Mouse (Mus musculus) MEL (cell line): ENCODE results near the gene Rgs9. TPM values are rescaled to one million over a fixed set of nuclear protein-coding genes. Genes with fewer than 3 reads are reported as not detected.

ENCODE experiments used
- DNase-seq: peaks from one replicate; pipeline ENCODE4 v3.0.0; 2011; ENCODE audit warnings: low read depth, low spot score
- H3K27ac ChIP-seq: 2 replicates; pipeline ENCODE4 v1.5.1; 2012; ENCODE audit warnings: low read depth, mild to moderate bottlenecking, control low read depth, low read length, moderate library complexity; ENCODE audit not compliant: control insufficient read depth
- H3K27me3 ChIP-seq, 2 experiments: fragments of 150-350 bp in 1 of 2; sonication (generic) in 1 of 2; 2 replicates each; pipeline ENCODE4 v1.6.1; 2012; ENCODE audit warnings: low read length in 2 of 2, mild to moderate bottlenecking in 2 of 2, improper control_type of control experiment in 1 of 2, moderate library complexity in 1 of 2; ENCODE audit not compliant: insufficient read depth in 2 of 2, control insufficient read depth in 1 of 2
- H3K36me3 ChIP-seq, 2 experiments: 2 replicates each; pipeline ENCODE4 v1.6.1; 2012 to 2014; ENCODE audit warnings: low read length in 2 of 2, improper control_type of control experiment in 1 of 2, inconsistent platforms in 1 of 2, mild to moderate bottlenecking in 1 of 2; ENCODE audit not compliant: insufficient read depth in 2 of 2, control insufficient read depth in 1 of 2
- H3K4me1 ChIP-seq, 2 experiments: fragments of 150-350 bp in 1 of 2; sonication (generic) in 1 of 2; 2 replicates each; pipeline ENCODE4 v1.6.1; 2012; ENCODE audit warnings: low read length in 2 of 2, improper control_type of control experiment in 1 of 2, mild to moderate bottlenecking in 1 of 2; ENCODE audit not compliant: insufficient read depth in 2 of 2, control insufficient read depth in 1 of 2
- H3K4me3 ChIP-seq, 2 experiments: fragments of 150-350 bp in 1 of 2; sonication (generic) in 1 of 2; 2 replicates each; pipeline ENCODE4 v1.5.1; 2012; ENCODE audit warnings: low read depth in 2 of 2, low read length in 2 of 2, mild to moderate bottlenecking in 2 of 2, moderate library complexity in 2 of 2, control low read depth in 1 of 2, improper control_type of control experiment in 1 of 2; ENCODE audit not compliant: control insufficient read depth in 1 of 2, insufficient read depth in 1 of 2
- H3K79me2 ChIP-seq: 2 replicates; pipeline ENCODE4 v1.6.1; 2012; ENCODE audit warnings: mild to moderate bottlenecking, low read length, moderate library complexity; ENCODE audit not compliant: control insufficient read depth, poor library complexity, insufficient read depth
- H3K9ac ChIP-seq: 2 replicates; pipeline ENCODE4 v1.6.1; 2012; ENCODE audit warnings: low read depth, mild to moderate bottlenecking, control low read depth, low read length, moderate library complexity; ENCODE audit not compliant: control insufficient read depth, poor library complexity, severe bottlenecking
- H3K9me3 ChIP-seq: fragments of 150-350 bp; sonication (generic); replicated peaks from 2 replicates; pipeline ENCODE4 v1.6.1; 2012; ENCODE audit warnings: mild to moderate bottlenecking, low read length, improper control_type of control experiment, moderate library complexity; ENCODE audit not compliant: insufficient read depth
- CHD2 ChIP-seq: IDR thresholded peaks from 2 replicates; pipeline ENCODE4 v1.6.1; 2011; ENCODE audit warnings: low read length, improper control_type of control experiment
- CTCF ChIP-seq, 3 experiments: IDR thresholded peaks in 2 of 3; conservative IDR thresholded peaks in 1 of 3; 2 replicates each; pipeline ENCODE4 v1.5.1; 2011 to 2012; ENCODE audit warnings: low read length in 3 of 3, low read depth in 2 of 3, mild to moderate bottlenecking in 2 of 3, improper control_type of control experiment in 1 of 3, inconsistent platforms in 1 of 3, mixed read lengths in 1 of 3, moderate library complexity in 1 of 3; ENCODE audit not compliant: control insufficient read depth in 1 of 3, insufficient read depth in 1 of 3, poor library complexity in 1 of 3, severe bottlenecking in 1 of 3
- E2F4 ChIP-seq: IDR thresholded peaks from 2 replicates; pipeline ENCODE4 v1.6.1; 2011; ENCODE audit warnings: low read depth, low read length, improper control_type of control experiment, borderline replicate concordance
- EP300 ChIP-seq, 2 experiments: IDR thresholded peaks; 2 replicates each; pipeline ENCODE4 v1.6.1; 2011; ENCODE audit warnings: improper control_type of control experiment in 2 of 2, low read length in 2 of 2, low read depth in 1 of 2, mild to moderate bottlenecking in 1 of 2
- ETS1 ChIP-seq: IDR thresholded peaks from 2 replicates; pipeline ENCODE4 v1.6.1; 2012; ENCODE audit warnings: low read depth, mild to moderate bottlenecking, inconsistent platforms, low read length, improper control_type of control experiment, moderate library complexity
- JUND ChIP-seq: IDR thresholded peaks from 2 replicates; pipeline ENCODE4 v1.6.1; 2011; ENCODE audit warnings: low read depth, mild to moderate bottlenecking, improper control_type of control experiment, low read length
- POLR2A ChIP-seq, 2 experiments: IDR thresholded peaks; 2 replicates each; pipeline ENCODE4 v1.6.1; 2011 to 2012; ENCODE audit warnings: low read length in 2 of 2, mild to moderate bottlenecking in 2 of 2, control low read depth in 1 of 2, improper control_type of control experiment in 1 of 2, low read depth in 1 of 2, moderate library complexity in 1 of 2; ENCODE audit not compliant: control insufficient read depth in 1 of 2, insufficient read depth in 1 of 2, poor library complexity in 1 of 2
- POLR2AphosphoS2 ChIP-seq: IDR thresholded peaks from 2 replicates; pipeline ENCODE4 v1.6.1; 2011; ENCODE audit warnings: low read length, improper control_type of control experiment
- RAD21 ChIP-seq: IDR thresholded peaks from 2 replicates; pipeline ENCODE4 v1.6.1; 2011; ENCODE audit warnings: mild to moderate bottlenecking, low read depth, low read length, improper control_type of control experiment
- SIN3A ChIP-seq: IDR thresholded peaks from 2 replicates; pipeline ENCODE4 v1.6.1; 2012; ENCODE audit warnings: low read length, improper control_type of control experiment, inconsistent platforms
- SMC3 ChIP-seq: IDR thresholded peaks from 2 replicates; pipeline ENCODE4 v1.6.1; 2011; ENCODE audit warnings: low read depth, low read length, improper control_type of control experiment
- ZC3H11A ChIP-seq: IDR thresholded peaks from 2 replicates; pipeline ENCODE4 v1.6.1; 2012; ENCODE audit warnings: low read depth, mild to moderate bottlenecking, inconsistent platforms, low read length, improper control_type of control experiment
- ZMIZ1 ChIP-seq: IDR thresholded peaks from 2 replicates; pipeline ENCODE4 v1.6.1; 2012; ENCODE audit warnings: low read depth, mild to moderate bottlenecking, inconsistent platforms, low read length, improper control_type of control experiment, moderate library complexity
- polyA plus RNA-seq, 2 experiments: library from polyadenylated mRNA; stranded (reverse) in 1 of 2; unstranded in 1 of 2; fragments of >175 nt in 1 of 2; fragments of >200 nt in 1 of 2; gene quantifications; 2 replicates each; pipeline versions ENCODE4 v1.2.1 to v1.2.4; 2012; ENCODE audit warnings: low replicate concordance in 2 of 2, low read depth in 1 of 2; ENCODE audit not compliant: insufficient read length in 2 of 2, insufficient read depth in 1 of 2, missing spikeins in 1 of 2
- total RNA-seq: library from RNA; depleted of rRNA; stranded (reverse); fragments of 300-350 nt; gene quantifications from 2 replicates; pipeline ENCODE4 v1.2.3, GENCODE M21; 2012

Rgs9 gene
- total and polyA plus RNA-seq, 3 experiments: not detected

DNA sequence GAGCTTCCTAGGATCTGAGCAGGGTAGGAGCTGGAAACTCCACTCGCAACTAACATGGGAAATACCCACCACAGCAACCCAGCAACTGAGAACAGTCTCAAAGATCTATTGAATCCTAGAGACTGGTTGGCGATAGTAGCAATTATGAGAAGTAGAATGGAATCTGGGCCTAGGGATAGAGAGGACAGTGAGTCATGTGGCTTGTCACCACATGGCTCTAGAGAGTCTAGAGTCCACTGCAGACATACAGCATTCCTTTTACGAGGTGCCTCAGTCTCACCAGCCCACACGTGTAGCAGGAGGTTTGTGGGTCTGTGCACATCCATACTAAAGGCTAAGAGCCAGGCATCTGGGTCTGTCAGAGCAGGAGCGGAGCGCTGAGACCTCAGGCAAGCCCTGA is 59.3 kb downstream of the Rgs9 start:
- H3K4me1 ChIP-seq: no peaks in the 10 kb centered on the region
- no peak overlapping the region for H3K9ac ChIP-seq
- H3K4me3 ChIP-seq: no peak overlapping the region
- no peaks in the 10 kb centered on the region for H3K9me3 ChIP-seq
- no peaks in the 10 kb centered on the region for H3K79me2 ChIP-seq
- no peak for DNase-seq
- H3K27ac ChIP-seq: no peak overlapping the region
- H3K36me3 ChIP-seq: no peaks in the 10 kb centered on the region
- no peak for TF ChIP-seq SIN3A
- no peak for TF ChIP-seq RAD21
- TF ChIP-seq POLR2A (IDR thresholded peaks at IDR 0.05; ENCODE audit: control insufficient read depth in 1 of 2, insufficient read depth in 1 of 2, low read depth in 1 of 2, low read length in 2 of 2, poor library complexity in 1 of 2): no peak
- TF ChIP-seq SMC3: no peak
- TF ChIP-seq ZC3H11A: no peak
- TF ChIP-seq EP300 (IDR thresholded peaks at IDR 0.05; ENCODE audit: low read depth in 1 of 2, low read length in 2 of 2): no peak
- no peak for TF ChIP-seq ETS1
- no peaks in the 10 kb centered on the region for H3K27me3 ChIP-seq

DNA sequence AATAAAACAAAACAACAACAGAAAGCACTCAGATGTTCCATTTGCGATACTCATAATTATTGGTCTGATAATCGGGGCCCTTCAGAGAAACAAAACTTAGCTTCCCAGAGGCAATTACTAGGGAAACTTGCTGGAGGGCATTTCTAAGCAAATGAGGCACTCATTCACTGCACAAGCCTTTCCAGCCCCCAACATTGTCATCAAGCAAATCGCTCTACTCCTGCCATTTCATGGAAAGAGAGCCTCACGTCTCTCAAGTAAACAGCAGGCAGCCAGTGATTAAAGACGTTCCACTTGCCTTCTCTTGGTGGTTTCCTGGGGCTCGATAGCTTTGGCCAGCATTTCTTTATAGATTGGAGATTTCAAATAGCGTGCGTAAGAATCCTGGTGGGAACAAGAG is 60.1 kb downstream of the Rgs9 start:
- Histone ChIP-seq H3K27ac (no peak overlapping the region), H3K36me3 (no peaks in the 10 kb centered on the region)
- TF ChIP-seq CTCF (IDR thresholded peaks at IDR 0.05 in 2 of 3, conservative IDR thresholded peaks at IDR 0.05 in 1 of 3; ENCODE audit: control insufficient read depth in 1 of 3, insufficient read depth in 1 of 3, low read depth in 2 of 3, low read length in 3 of 3, poor library complexity in 1 of 3, severe bottlenecking in 1 of 3) (no peak), JUND (no peak), CHD2 (no peak)
- TF ChIP-seq, all 39 proteins: peak for 0
- no peaks in the 10 kb centered on the region for H3K79me2 ChIP-seq
- no peaks in the 10 kb centered on the region for H3K27me3 ChIP-seq
- no peak overlapping the region for H3K4me3 ChIP-seq
- no peaks in the 10 kb centered on the region for H3K9me3 ChIP-seq
- H3K9ac ChIP-seq: no peak overlapping the region
- no peak for DNase-seq
- no peaks in the 10 kb centered on the region for H3K4me1 ChIP-seq

DNA sequence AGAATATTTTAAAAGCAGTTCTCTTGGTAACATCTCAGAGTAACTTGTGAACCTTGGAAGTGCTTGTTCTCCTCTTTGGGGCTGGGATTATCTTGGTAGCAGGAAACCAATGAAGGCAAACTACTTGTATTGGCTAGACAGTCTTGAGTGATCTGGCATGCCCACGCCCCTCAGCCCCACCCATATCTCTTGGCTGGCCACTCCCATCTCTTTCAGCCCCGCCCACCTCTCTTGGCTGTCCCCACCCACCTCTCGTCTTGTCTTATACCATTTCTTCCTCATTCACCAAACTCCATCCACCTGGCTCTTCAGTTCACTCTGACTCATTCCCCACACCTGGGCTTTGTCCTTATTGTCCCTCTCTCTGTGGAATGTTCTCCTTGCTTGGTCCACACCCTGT is 64.3 kb downstream of the Rgs9 start:
- TF ChIP-seq SIN3A: no peak
- TF ChIP-seq E2F4: no peak
- TF ChIP-seq ZMIZ1: no peak
- no peak for TF ChIP-seq POLR2AphosphoS2
- TF ChIP-seq, all 39 proteins: peak for 0
- DNase-seq: peak; percentile 10
- no peaks in the 10 kb centered on the region for H3K79me2 ChIP-seq
- H3K4me1 ChIP-seq: no peaks in the 10 kb centered on the region
- no peaks in the 10 kb centered on the region for H3K9me3 ChIP-seq
- H3K36me3 ChIP-seq: no peaks in the 10 kb centered on the region
- H3K27me3 ChIP-seq: no peaks in the 10 kb centered on the region
- H3K4me3 ChIP-seq: no peak overlapping the region
- H3K9ac ChIP-seq: no peak overlapping the region
- no peak overlapping the region for H3K27ac ChIP-seq
